Mouse (Mus musculus) heart, embryonic 13.5 days (tissue): ENCODE data around the gene Adamts13. TPM values are rescaled to one million over a fixed set of nuclear protein-coding genes. Genes with fewer than 3 reads are reported as not detected.

ENCODE experiments used
- ATAC-seq: fragments of 200-750 bp; cut with Nextera tagmentation; 2 replicates; pipeline ENCODE4 v1.8.0; 2017; ENCODE audit warnings: moderate TSS enrichment; ENCODE audit not compliant: insufficient number of reproducible peaks, low FRiP score, low TSS enrichment; ENCODE audit errors: extremely low read depth
- H3K27ac ChIP-seq: fragments of 300-500 bp; sonication (generic); replicated peaks from 2 replicates; pipeline ENCODE4 v1.5.1; 2015; ENCODE audit warnings: moderate library complexity, mild to moderate bottlenecking, inconsistent platforms
- H3K27me3 ChIP-seq: fragments of 300-500 bp; sonication (generic); replicated peaks from 2 replicates; pipeline ENCODE4 v1.6.1; 2015; ENCODE audit warnings: mild to moderate bottlenecking, inconsistent platforms
- H3K36me3 ChIP-seq: fragments of 300-500 bp; sonication (generic); 2 replicates; pipeline ENCODE4 v1.6.1; 2015; ENCODE audit warnings: mild to moderate bottlenecking, inconsistent platforms
- H3K4me1 ChIP-seq: fragments of 300-500 bp; sonication (generic); 2 replicates; pipeline ENCODE4 v1.6.1; 2015; ENCODE audit warnings: inconsistent platforms
- H3K4me2 ChIP-seq: fragments of 300-500 bp; sonication (generic); 2 replicates; pipeline ENCODE4 v1.6.1; 2015; ENCODE audit warnings: inconsistent platforms, mild to moderate bottlenecking, moderate library complexity
- H3K4me3 ChIP-seq: fragments of 300-500 bp; sonication (generic); 2 replicates; pipeline ENCODE4 v1.5.1; 2015; ENCODE audit warnings: moderate library complexity, mild to moderate bottlenecking, inconsistent platforms
- H3K9ac ChIP-seq: fragments of 300-500 bp; sonication (generic); 2 replicates; pipeline ENCODE4 v1.6.1; 2015; ENCODE audit warnings: inconsistent platforms, mild to moderate bottlenecking, moderate library complexity
- H3K9me3 ChIP-seq: fragments of 300-500 bp; sonication (generic); 2 replicates; pipeline ENCODE4 v1.6.1; 2016; ENCODE audit warnings: inconsistent platforms
- WGBS: fragments of 180-500 bp; shearing (Covaris S2); methylation state at CpG from one replicate; pipeline ENCODE4 v1.1.7; 2015; ENCODE audit warnings: mixed read lengths; 5-methylcytosine and 5-hydroxymethylcytosine counted together
- polyA plus RNA-seq: library from polyadenylated mRNA; unstranded; fragments of >200 nt; fragmentation: Nextera tagmentation; extraction: Ambion mirVana; gene quantifications from 2 replicates; pipeline ENCODE4 v1.2.1, GENCODE M21; 2015

Gene Adamts13
- polyA plus RNA-seq, 1 experiment from 2014 or later = 0.04 TPM

DNA sequence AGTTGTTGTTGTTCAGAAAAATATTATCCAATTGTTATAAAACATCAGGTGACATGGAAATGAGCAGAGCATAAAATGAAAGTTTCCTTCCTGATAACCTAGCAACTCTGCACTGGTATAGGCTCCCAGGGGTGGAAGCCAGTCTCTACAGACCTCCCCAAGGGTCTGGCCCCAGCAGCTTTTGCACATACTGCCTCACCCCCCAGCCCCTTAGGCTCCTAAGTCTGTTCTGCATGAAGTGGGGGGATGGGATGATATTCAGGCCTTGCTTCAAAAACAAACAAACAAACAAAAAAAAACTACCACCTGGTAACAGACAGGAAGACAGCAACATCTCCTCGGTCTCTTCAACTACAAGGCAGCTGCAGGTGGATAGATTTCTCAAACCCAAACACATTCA is 7.1 kb downstream of the Adamts13 start:
- no peaks in the 10 kb centered on the region for H3K36me3 ChIP-seq
- peaks cover 49% of the 10 kb centered on the region for H3K27me3 ChIP-seq
- H3K27ac ChIP-seq = no peak overlapping the region
- H3K4me3 ChIP-seq = no peak overlapping the region
- no peaks in the 10 kb centered on the region for H3K4me1 ChIP-seq
- 74% methylated on average over 1 of the region's 1 CpGs for WGBS
- no peaks in the 10 kb centered on the region for H3K9me3 ChIP-seq
- no peak overlapping the region for H3K4me2 ChIP-seq
- no peak overlapping the region for H3K9ac ChIP-seq
- ATAC-seq = no peak

DNA sequence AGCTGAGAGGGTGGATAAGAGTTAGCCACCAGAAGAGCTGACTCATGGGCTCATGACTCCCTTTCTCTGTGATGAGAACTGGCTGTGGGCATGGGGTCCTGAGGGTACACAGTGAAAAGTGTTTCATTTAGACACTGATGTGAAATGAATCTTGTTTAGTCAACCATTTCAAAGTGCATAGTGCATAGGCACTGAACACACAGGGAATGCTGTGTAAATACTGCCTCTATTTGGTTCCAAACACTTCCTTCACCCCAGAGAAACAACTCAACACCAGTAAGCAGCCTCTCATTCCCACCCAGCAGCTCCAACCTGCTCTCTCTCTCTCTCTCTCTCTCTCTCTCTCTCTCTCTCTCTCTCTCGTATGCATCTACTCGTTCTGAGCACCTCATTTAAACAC is 11.0 kb downstream of the Adamts13 start:
- Histone ChIP-seq H3K27me3 (peaks cover 34% of the 10 kb centered on the region), H3K4me1 (no peaks in the 10 kb centered on the region), H3K4me2 (no peak overlapping the region), H3K36me3 (no peaks in the 10 kb centered on the region), H3K4me3 (no peak overlapping the region), H3K9ac (no peak overlapping the region), H3K9me3 (no peaks in the 10 kb centered on the region), H3K27ac (no peak overlapping the region)
- WGBS = 61% methylated on average over 2 of the region's 2 CpGs
- no peak for ATAC-seq

DNA sequence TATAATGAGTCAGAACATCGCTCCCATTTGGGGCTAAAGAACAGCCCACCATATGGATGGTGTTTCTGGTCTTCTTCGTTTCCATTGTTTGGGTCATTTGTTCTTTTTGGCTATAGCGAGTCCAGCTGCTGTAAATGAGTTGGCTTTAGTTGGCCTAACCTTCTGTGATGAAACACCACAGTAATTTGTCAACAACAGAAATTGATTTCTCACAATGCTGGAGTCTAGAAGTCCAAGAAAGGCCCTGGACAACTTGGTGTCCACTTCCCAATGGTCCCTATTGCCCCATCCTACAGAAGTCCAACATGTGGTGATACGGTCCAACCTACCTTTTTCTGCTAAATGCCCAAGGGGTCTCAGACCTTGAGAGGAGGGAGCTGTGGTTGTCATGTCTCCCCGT is 11.4 kb downstream of the Adamts13 start:
- no peak overlapping the region for H3K9ac ChIP-seq
- WGBS = 75% methylated on average over 5 of the region's 5 CpGs
- H3K4me2 ChIP-seq = no peak overlapping the region
- ATAC-seq = no peak
- H3K27ac ChIP-seq = no peak overlapping the region
- no peak overlapping the region for H3K4me3 ChIP-seq
- peaks cover 34% of the 10 kb centered on the region for H3K27me3 ChIP-seq
- H3K36me3 ChIP-seq = no peaks in the 10 kb centered on the region
- H3K9me3 ChIP-seq = no peaks in the 10 kb centered on the region
- H3K4me1 ChIP-seq = no peaks in the 10 kb centered on the region

DNA sequence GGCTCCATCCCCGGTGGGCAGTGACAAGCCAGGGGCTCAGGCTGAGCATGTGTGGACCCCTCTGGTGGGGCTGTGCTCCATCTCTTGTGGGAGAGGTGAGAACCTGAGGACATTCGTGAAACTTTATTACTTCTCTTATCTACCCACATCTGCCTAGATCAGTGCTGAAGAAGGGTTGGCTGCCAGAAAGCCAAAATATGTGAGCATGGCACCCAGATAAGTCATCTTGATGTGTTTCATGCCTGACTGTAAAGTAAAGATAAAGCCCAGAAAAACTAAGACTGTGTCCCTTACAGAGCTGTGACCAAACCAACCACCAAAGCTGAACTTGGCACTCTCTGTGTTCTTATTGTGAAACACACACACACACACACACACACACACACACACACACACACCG is 20.7 kb downstream of the Adamts13 start:
- no peak overlapping the region for H3K4me2 ChIP-seq
- 63% methylated on average over 3 of the region's 3 CpGs for WGBS
- ATAC-seq = no peak

DNA sequence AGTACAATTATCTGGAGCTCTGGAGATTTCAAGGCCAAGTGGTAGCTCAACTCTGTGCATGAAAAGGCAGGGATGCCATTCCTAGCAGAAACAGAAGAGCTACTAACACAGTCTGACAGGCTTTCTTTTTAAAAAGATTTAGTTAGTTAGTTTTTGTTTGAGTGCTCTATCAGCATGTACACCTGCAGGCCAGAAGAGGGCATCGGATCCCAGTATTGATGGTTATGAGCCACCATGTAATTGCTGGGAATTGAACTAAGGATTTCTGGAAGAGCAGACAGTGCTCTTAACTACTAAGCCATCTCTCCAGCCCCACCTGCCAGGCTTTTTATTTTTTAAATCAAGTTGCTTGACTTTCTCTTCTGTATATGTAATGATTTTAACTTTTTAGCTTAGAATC is 24.3 kb downstream of the Adamts13 start:
- Histone ChIP-seq H3K36me3 (no peaks in the 10 kb centered on the region), H3K4me2 (no peak overlapping the region), H3K27ac (no peak overlapping the region), H3K9me3 (no peaks in the 10 kb centered on the region), H3K27me3 (no peaks in the 10 kb centered on the region), H3K4me3 (no peak overlapping the region), H3K4me1 (no peaks in the 10 kb centered on the region), H3K9ac (no peak overlapping the region)
- WGBS = 88% methylated on average over 1 of the region's 1 CpGs
- ATAC-seq = no peak

More for the DNA sequence above, 20.7 kb downstream of the Adamts13 start:
- H3K4me1 ChIP-seq = no peaks in the 10 kb centered on the region
- H3K27me3 ChIP-seq = no peaks in the 10 kb centered on the region
- no peaks in the 10 kb centered on the region for H3K36me3 ChIP-seq
- no peak overlapping the region for H3K9ac ChIP-seq
- H3K4me3 ChIP-seq = no peak overlapping the region
- H3K27ac ChIP-seq = no peak overlapping the region
- no peaks in the 10 kb centered on the region for H3K9me3 ChIP-seq

DNA sequence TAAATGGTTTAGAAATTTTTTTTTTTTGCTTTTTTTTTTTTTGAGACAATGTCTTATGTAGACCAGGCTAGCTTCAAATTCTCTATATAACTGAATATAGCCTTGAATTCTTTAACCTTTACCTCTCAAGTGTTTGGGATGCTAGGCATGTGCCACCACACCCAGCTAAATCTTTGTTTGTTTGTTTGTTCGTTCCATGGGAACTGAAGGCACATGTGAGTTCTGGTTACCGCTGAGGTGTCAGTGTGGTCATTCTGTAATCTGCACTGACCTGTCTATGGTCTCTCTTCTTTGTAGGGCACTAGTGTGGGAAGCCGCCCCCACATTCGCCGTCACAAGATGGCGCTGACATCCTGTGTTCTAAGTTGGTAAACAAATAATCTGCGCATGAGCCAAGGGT is 24.8 kb downstream of the Adamts13 start:
- Histone ChIP-seq H3K27ac (no peak overlapping the region), H3K4me2 (no peak overlapping the region), H3K9ac (no peak overlapping the region), H3K4me3 (no peak overlapping the region), H3K9me3 (no peaks in the 10 kb centered on the region), H3K36me3 (no peaks in the 10 kb centered on the region), H3K27me3 (no peaks in the 10 kb centered on the region), H3K4me1 (no peaks in the 10 kb centered on the region)
- 89% methylated on average over 7 of the region's 7 CpGs for WGBS
- ATAC-seq = no peak

DNA sequence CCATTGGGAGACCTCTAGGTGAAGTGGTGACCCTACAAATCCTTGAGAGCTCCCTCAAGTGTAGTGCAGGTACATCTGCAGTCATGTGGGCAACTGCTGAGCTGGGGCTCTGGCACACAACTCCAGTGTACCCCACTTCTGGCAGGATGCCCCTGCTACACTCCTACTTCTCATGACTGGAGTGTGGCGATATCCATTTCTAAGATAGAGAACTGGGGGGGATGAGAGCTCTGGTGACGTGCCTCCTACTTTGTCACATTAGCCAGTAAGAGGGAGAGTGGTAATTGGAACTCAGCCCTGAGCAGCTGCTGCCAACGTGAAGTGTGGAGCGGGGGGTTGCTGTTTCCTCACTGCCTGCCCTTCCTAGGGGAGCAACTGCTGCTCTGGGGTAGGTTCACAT is 33.0 kb downstream of the Adamts13 start:
- no peaks in the 10 kb centered on the region for H3K36me3 ChIP-seq
- no peak overlapping the region for H3K9ac ChIP-seq
- H3K4me2 ChIP-seq = no peak overlapping the region
- no peak overlapping the region for H3K27ac ChIP-seq
- H3K4me1 ChIP-seq = peaks cover 17% of the 10 kb centered on the region
- no peak for ATAC-seq
- peaks cover 9% of the 10 kb centered on the region for H3K27me3 ChIP-seq
- H3K4me3 ChIP-seq = no peak overlapping the region
- 74% methylated on average over 4 of the region's 4 CpGs for WGBS
- H3K9me3 ChIP-seq = no peaks in the 10 kb centered on the region

DNA sequence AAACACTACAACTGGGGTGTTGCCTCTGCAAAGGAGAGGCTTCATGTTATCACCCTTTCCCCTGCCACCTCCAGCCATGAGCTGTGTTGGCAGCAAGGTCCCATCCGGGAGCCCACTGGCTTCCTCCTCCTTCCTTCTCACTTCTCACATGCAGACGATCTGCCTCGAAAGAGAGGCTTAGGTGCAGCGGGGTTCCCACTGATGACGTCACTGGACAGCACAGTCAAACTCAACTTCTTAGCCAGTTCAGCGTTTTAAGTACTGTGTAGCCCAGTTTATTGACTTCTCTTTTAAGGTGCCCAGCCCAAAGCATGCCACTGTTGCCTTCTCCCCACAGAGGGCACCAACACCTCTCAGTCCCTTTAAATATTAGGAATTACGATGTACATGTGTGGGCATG is 34.5 kb downstream of the Adamts13 start:
- H3K4me1 ChIP-seq = peaks cover 20% of the 10 kb centered on the region
- WGBS = 56% methylated on average over 7 of the region's 7 CpGs
- ATAC-seq = no peak

DNA sequence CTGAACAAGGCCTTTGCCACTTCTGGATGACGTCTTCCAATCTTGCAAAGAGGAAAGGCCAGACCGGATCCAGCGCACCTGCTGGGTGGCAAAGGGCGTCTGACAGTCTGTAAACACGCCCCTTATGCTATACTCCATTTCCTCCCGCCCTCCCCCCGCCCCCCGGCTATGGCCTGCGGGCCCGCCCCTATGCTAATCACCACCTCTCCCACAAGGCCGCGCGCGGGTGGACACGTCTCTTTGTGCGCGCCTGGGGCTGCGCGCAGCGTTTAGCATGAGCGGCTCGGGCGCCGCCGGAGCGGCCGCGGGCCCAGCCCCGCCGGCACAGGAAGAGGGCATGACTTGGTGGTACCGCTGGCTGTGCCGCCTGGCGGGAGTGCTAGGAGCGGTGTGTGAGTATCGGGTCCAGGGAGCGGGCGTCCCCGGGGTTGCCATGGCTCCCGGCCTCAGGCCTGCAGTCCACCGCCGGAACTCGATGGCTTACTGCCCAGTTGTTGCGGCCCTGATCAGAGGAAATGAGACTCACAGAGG is 36.6 kb downstream of the Adamts13 start, which contains the start of gene Cacfd1:
TSS of gene Cacfd1 (plus strand) at position 213 of the 531 bp plus-strand sequence.
- H3K9ac ChIP-seq = peak within 1 kb of the TSS; percentile 98
- ATAC-seq = peak; percentile 83

More for the DNA sequence above, 34.5 kb downstream of the Adamts13 start:
- no peak overlapping the region for H3K4me2 ChIP-seq
- H3K27ac ChIP-seq = no peak overlapping the region
- H3K27me3 ChIP-seq = peaks cover 9% of the 10 kb centered on the region
- no peak overlapping the region for H3K4me3 ChIP-seq
- H3K9me3 ChIP-seq = no peaks in the 10 kb centered on the region
- no peak overlapping the region for H3K9ac ChIP-seq
- H3K36me3 ChIP-seq = no peaks in the 10 kb centered on the region

DNA sequence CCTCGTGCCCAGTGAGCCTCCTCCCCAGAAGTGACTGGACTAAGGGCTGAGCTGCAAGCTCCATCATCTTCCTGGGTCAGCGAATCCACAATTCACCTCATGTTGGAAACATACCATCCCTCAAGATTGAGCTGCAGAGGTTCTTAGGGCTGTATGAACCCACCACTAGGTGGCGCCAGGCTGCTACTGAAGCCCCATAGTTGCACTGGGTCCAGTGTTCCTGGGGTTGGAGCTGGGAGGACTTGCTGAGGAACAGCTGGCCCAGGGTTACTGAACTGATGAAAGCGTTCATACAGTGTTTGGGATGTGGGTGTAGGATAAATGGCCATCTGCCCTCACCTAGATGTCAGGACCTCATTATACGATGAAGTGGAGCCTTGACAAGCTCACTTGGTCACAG is 44.6 kb downstream of the Adamts13 start:
- H3K36me3 ChIP-seq = peaks cover 75% of the 10 kb centered on the region

More for the DNA sequence above, 36.6 kb downstream of the Adamts13 start, which contains the start of gene Cacfd1:
- Histone ChIP-seq H3K4me2 (peak within 1 kb of the TSS; percentile 87), H3K27ac (peak within 1 kb of the TSS; percentile 83), H3K4me3 (peak within 1 kb of the TSS; percentile 90), H3K36me3 (peaks cover 16% of the 10 kb centered on the region), H3K4me1 (peaks cover 20% of the 10 kb centered on the region), H3K9me3 (no peaks in the 10 kb centered on the region), H3K27me3 (peaks cover 9% of the 10 kb centered on the region)
- WGBS = 1% methylated on average over 43 of the region's 43 CpGs

DNA sequence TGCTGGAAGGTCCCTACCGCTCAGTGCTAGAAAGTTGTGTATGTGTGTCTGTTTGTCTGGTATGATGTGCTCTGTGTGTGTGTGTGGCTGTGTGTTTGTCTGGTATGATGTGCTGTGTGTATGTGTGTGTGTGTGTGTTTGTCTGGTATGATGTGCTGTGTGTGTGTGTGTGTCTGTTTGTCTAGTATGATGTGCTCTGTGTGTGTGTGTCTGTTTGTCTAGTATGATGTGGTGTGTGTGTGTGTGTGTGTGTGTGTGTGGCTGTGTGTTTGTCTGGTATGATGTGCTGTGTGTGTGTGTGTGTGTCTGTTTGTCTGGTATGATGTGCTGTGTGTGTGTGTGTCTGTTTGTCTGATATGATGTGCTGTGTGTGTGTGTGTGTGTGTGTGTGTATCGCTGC is 46.3 kb downstream of the Adamts13 start:
- WGBS = 73% methylated on average over 2 of the region's 2 CpGs
- Histone ChIP-seq H3K4me1 (no peaks in the 10 kb centered on the region), H3K36me3 (peaks cover 61% of the 10 kb centered on the region), H3K4me3 (no peak overlapping the region), H3K9me3 (no peaks in the 10 kb centered on the region), H3K27me3 (peaks cover 9% of the 10 kb centered on the region), H3K9ac (no peak overlapping the region), H3K27ac (no peak overlapping the region), H3K4me2 (no peak overlapping the region)
- no peak for ATAC-seq

More for the DNA sequence above, 44.6 kb downstream of the Adamts13 start:
- Histone ChIP-seq H3K9ac (no peak overlapping the region), H3K4me1 (no peaks in the 10 kb centered on the region), H3K27me3 (no peaks in the 10 kb centered on the region), H3K27ac (no peak overlapping the region), H3K4me3 (no peak overlapping the region), H3K9me3 (no peaks in the 10 kb centered on the region), H3K4me2 (no peak overlapping the region)
- 48% methylated on average over 5 of the region's 5 CpGs for WGBS
- ATAC-seq = no peak

DNA sequence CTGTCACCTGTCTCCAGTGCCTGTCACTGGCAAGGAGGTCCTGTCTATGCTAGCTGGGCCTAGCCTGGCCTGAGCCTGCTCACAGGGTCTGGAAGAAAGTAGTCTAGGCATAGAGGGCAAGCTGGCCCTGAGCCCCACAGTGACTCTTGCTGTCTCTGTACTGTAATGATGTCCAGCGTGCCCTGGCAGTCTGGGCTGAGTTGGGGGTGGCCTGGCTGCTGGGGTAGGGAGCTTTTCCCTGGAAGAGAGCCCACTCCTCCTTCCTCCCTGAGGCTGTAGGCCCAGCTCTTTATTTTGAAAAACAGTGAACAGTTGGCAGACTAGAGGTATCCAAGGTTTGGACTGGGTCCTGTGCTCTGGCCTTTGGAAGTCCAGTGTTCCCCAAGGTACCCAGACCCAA is 47.9 kb downstream of the Adamts13 start:
- Histone ChIP-seq H3K9me3 (no peaks in the 10 kb centered on the region), H3K9ac (no peak overlapping the region), H3K4me2 (no peak overlapping the region), H3K4me1 (no peaks in the 10 kb centered on the region), H3K27me3 (peaks cover 25% of the 10 kb centered on the region), H3K27ac (no peak overlapping the region), H3K4me3 (no peak overlapping the region), H3K36me3 (peaks cover 46% of the 10 kb centered on the region)
- no peak for ATAC-seq
- WGBS = 65% methylated on average over 1 of the region's 1 CpGs
